Mouse (Mus musculus): ENCODE results near the gene Hnf4a. TPM values are rescaled to one million over a fixed set of nuclear protein-coding genes. Genes with fewer than 3 reads are reported as not detected.

The Hnf4a gene
- polyA plus RNA-seq, 1 experiment: 354 TPM

- H3K27me3 ChIP-seq (replicated peaks; ENCODE audit: control insufficient read depth, insufficient read depth, low read length): no peaks in the 10 kb centered on the region
- H3K4me3 ChIP-seq (ENCODE audit: insufficient read depth, low read depth, low read length): no peak overlapping the region
- 21% methylated on average over 11 of the region's 11 CpGs for WGBS
- peak; percentile 74 for DNase-seq
- peaks cover under 1% of the 10 kb centered on the region for H3K36me3 ChIP-seq (ENCODE audit: control insufficient read depth, insufficient read depth, low read length)
- H3K27ac ChIP-seq (ENCODE audit: insufficient read depth, low read depth, low read length): peak overlapping the region; percentile 13; the same call in 1 of the 2 replicates
- TF ChIP-seq POLR2A (IDR thresholded peaks at IDR 0.05; ENCODE audit: low read depth, low read length) (no peak), CTCF (conservative IDR thresholded peaks at IDR 0.05; ENCODE audit: insufficient read depth, insufficient read length, low read depth, low read length) (no peak)
- 0 out of 2 replicates have a peak, but pooled peaks cover 5% of the 10 kb centered on the region for H3K4me1 ChIP-seq (ENCODE audit: control insufficient read depth, insufficient read depth, low read length)
Observed at GRCm38 (mm10) chr2:163575248-163575647, 68.6 kb downstream of the Hnf4a start.

- no peak for DNase-seq
- H3K27ac ChIP-seq (ENCODE audit: insufficient read depth, low read depth, low read length): no peak overlapping the region
- 0 out of 2 replicates have a peak, but pooled peaks cover 5% of the 10 kb centered on the region for H3K4me1 ChIP-seq (ENCODE audit: control insufficient read depth, insufficient read depth, low read length)
- H3K36me3 ChIP-seq (ENCODE audit: control insufficient read depth, insufficient read depth, low read length): no peaks in the 10 kb centered on the region
- H3K4me3 ChIP-seq (ENCODE audit: insufficient read depth, low read depth, low read length): no peak overlapping the region
- WGBS: 97% methylated on average over 2 of the region's 2 CpGs
- no peak for TF ChIP-seq POLR2A (IDR thresholded peaks at IDR 0.05; ENCODE audit: low read depth, low read length)
- TF ChIP-seq CTCF (conservative IDR thresholded peaks at IDR 0.05; ENCODE audit: insufficient read depth, insufficient read length, low read depth, low read length): no peak
- no peaks in the 10 kb centered on the region for H3K27me3 ChIP-seq (replicated peaks; ENCODE audit: control insufficient read depth, insufficient read depth, low read length)
Observed at GRCm38 (mm10) chr2:163577986-163578385, 71.4 kb downstream of the Hnf4a start.

GRCm38 (mm10) chr2:163580069-163580945 lies 73.7 kb downstream of the Hnf4a start:
- WGBS: 73% methylated on average over 13 of the region's 13 CpGs
- Histone ChIP-seq H3K27ac (ENCODE audit: insufficient read depth, low read depth, low read length) (no peak overlapping the region), H3K4me1 (ENCODE audit: control insufficient read depth, insufficient read depth, low read length) (0 out of 2 replicates have a peak, but pooled peaks cover 1% of the 10 kb centered on the region), H3K36me3 (ENCODE audit: control insufficient read depth, insufficient read depth, low read length) (no peaks in the 10 kb centered on the region), H3K4me3 (ENCODE audit: insufficient read depth, low read depth, low read length) (no peak overlapping the region), H3K27me3 (replicated peaks; ENCODE audit: control insufficient read depth, insufficient read depth, low read length) (no peaks in the 10 kb centered on the region)
- DNase-seq: no peak
- no peak for TF ChIP-seq POLR2A (IDR thresholded peaks at IDR 0.05; ENCODE audit: low read depth, low read length)
- no peak for TF ChIP-seq CTCF (conservative IDR thresholded peaks at IDR 0.05; ENCODE audit: insufficient read depth, insufficient read length, low read depth, low read length)

- Histone ChIP-seq H3K4me1 (ENCODE audit: control insufficient read depth, insufficient read depth, low read length) (no peaks in the 10 kb centered on the region), H3K27ac (ENCODE audit: insufficient read depth, low read depth, low read length) (no peak overlapping the region), H3K4me3 (ENCODE audit: insufficient read depth, low read depth, low read length) (no peak overlapping the region), H3K27me3 (replicated peaks; ENCODE audit: control insufficient read depth, insufficient read depth, low read length) (no peaks in the 10 kb centered on the region), H3K36me3 (ENCODE audit: control insufficient read depth, insufficient read depth, low read length) (no peaks in the 10 kb centered on the region)
- DNase-seq: no peak
- no peak for TF ChIP-seq CTCF (conservative IDR thresholded peaks at IDR 0.05; ENCODE audit: insufficient read depth, insufficient read length, low read depth, low read length)
- TF ChIP-seq POLR2A (IDR thresholded peaks at IDR 0.05; ENCODE audit: low read depth, low read length): no peak
- WGBS: 92% methylated on average over 10 of the region's 10 CpGs
Observed at GRCm38 (mm10) chr2:163583226-163584087, 76.8 kb downstream of the Hnf4a start.

DNA sequence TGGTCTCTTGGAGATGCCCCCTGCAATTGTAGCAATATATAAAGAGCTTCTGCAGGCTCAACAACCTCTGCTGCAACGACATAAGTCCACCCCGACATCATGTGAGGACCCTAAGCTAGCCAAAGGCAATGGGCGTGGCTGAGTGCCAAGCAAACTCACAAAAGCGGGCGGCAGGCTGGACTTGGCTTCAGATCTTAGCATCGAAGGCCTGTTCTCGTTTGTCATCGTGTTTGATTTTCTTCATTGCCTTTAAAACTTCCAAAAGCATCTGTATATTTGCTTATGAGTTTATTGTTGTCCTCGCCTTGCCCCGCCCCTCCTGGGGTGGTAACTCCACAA lies 77.4 kb downstream of the Hnf4a start:
- 83% methylated on average over 10 of the region's 10 CpGs for WGBS
- no peak overlapping the region for H3K4me3 ChIP-seq (ENCODE audit: insufficient read depth, low read depth, low read length)
- TF ChIP-seq CTCF (conservative IDR thresholded peaks at IDR 0.05; ENCODE audit: insufficient read depth, insufficient read length, low read depth, low read length) (no peak), POLR2A (IDR thresholded peaks at IDR 0.05; ENCODE audit: low read depth, low read length) (no peak)
- no peak for DNase-seq
- H3K36me3 ChIP-seq (ENCODE audit: control insufficient read depth, insufficient read depth, low read length): no peaks in the 10 kb centered on the region
- H3K27ac ChIP-seq (ENCODE audit: insufficient read depth, low read depth, low read length): no peak overlapping the region
- no peaks in the 10 kb centered on the region for H3K4me1 ChIP-seq (ENCODE audit: control insufficient read depth, insufficient read depth, low read length)
- H3K27me3 ChIP-seq (replicated peaks; ENCODE audit: control insufficient read depth, insufficient read depth, low read length): no peaks in the 10 kb centered on the region

- TF ChIP-seq CTCF (conservative IDR thresholded peaks at IDR 0.05; ENCODE audit: insufficient read depth, insufficient read length, low read depth, low read length) (peak; percentile 80), POLR2A (IDR thresholded peaks at IDR 0.05; ENCODE audit: low read depth, low read length) (no peak)
- no peak for DNase-seq
- 50% methylated on average over 19 of the region's 19 CpGs for WGBS
- Histone ChIP-seq H3K4me1 (ENCODE audit: control insufficient read depth, insufficient read depth, low read length) (no peaks in the 10 kb centered on the region), H3K4me3 (ENCODE audit: insufficient read depth, low read depth, low read length) (no peak overlapping the region), H3K27me3 (replicated peaks; ENCODE audit: control insufficient read depth, insufficient read depth, low read length) (no peaks in the 10 kb centered on the region), H3K36me3 (ENCODE audit: control insufficient read depth, insufficient read depth, low read length) (no peaks in the 10 kb centered on the region), H3K27ac (ENCODE audit: insufficient read depth, low read depth, low read length) (no peak overlapping the region)
Observed at GRCm38 (mm10) chr2:163586384-163587261, 80.0 kb downstream of the Hnf4a start.

Measured in kidney, adult 2 months (tissue).